Mouse (Mus musculus) cerebellum, postnatal 10 days (tissue): ENCODE data around the gene Insl6.

Source experiments
- DNase-seq, 2 experiments: peaks; one replicate each; pipeline ENCODE4 v3.0.0; 2021; ENCODE audit warnings: mixed read lengths in 2 of 2

Gene Insl6

GRCm38 (mm10) chr19:29285451-29285869 lies 39.7 kb downstream of the Insl6 start:
- no peak for DNase-seq

DNA sequence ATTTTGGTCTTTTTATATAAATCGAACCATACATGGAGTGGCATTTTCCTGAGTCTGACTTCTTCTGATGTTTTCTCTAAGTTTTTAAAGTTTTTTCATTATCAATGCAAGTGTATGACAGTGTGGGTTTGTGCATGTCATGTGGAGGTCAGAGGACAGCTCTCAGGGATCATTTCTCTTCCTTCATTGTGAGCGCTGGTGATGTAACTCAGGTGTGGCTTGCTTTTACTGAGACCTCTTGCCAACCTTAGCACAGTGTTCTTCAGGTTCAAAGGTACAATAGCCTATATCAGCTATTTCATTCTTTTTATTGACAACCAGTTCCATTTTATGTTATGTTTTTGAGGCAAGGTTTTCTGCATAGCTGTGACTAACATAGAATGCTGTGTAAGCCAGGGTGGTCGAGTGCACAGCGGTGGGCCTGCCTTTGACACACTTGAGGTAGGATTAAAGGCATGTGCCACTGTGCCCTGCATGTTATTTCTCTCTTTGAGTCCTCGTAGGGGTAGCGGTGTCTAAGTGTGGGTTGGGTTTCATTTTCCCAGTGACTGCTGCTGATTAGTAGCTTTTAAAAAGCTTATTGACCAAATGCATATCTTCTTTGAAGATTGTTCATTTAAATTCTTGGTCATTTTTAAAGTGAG lies 46.1 kb downstream of the Insl6 start:
- no peak for DNase-seq

- DNase-seq, result no peak
Observed at GRCm38 (mm10) chr19:29276414-29276813, 48.7 kb downstream of the Insl6 start.

DNA sequence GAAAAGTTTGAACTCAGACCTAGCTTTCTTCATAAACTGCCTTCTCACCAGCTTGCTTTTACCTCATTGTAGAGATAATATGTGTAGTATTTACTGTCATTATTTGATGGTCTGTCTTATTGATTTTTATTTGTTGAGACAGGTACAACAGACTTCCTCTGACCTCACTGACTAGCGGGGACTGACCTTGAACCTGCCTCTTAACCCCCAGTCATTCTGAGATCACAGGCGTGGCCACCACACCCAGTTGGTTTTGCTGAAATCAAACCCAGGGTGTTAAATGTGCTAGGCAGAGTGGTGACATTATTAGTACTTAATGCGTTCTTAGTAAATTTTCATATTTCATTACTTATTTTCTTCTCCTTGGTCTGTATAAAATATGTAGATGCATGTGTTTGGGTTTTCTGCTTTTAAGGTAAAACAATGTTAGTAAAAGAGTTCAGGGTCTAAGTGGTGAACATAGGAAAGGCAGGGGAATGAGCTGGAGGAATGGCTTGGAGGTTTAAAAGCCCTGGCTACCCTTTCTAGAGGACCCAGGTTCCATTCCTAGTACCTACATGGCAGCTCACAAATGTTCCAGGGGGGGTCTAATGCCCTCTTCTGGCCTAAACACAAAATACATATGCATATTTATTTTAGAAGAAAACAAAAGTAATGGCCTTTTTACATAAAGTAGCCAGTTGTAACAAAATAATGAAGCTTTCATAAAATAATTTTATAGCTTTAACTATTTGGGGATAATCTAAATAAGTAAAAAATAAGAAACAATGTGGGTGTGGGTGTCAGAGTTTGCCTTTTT lies 52.9 kb downstream of the Insl6 start:
- DNase-seq, result no peak
